Mouse (Mus musculus): Measurements from ENCODE around the gene Rpl7l1. TPM values are rescaled to one million over a fixed set of nuclear protein-coding genes. Genes with fewer than 3 reads are reported as not detected.
A peak's percentile ranks its signal among the peaks of the same experiment; 100 is the strongest.

Rpl7l1 gene
- polyA plus RNA-seq, 1 experiment from 2014 or later: 78.4 TPM

GRCm38 (mm10) chr17:46735287-46735686, 47.2 kb downstream of the Rpl7l1 start:
- no peak overlapping the region for H3K9ac ChIP-seq (ENCODE audit: low read depth, low read length)
- H3K4me1 ChIP-seq (ENCODE audit: control insufficient read depth, insufficient read depth, low read length): no peaks in the 10 kb centered on the region
- no peaks in the 10 kb centered on the region for H3K9me3 ChIP-seq (replicated peaks; ENCODE audit: control insufficient read depth, low read length, poor library complexity, severe bottlenecking)
- no peak for ATAC-seq
- WGBS: 88% methylated on average over 7 of the region's 7 CpGs
- no peak overlapping the region for H3K4me3 ChIP-seq (ENCODE audit: low read depth, low read length)
- no peak overlapping the region for H3K27ac ChIP-seq (ENCODE audit: low read length)
- no peak overlapping the region for H3K4me2 ChIP-seq (ENCODE audit: low read length)
- no peaks in the 10 kb centered on the region; the same call in none of the 2 replicates for H3K36me3 ChIP-seq (ENCODE audit: control insufficient read depth, insufficient read depth, low read length)
- H3K27me3 ChIP-seq (ENCODE audit: control insufficient read depth, insufficient read depth, low read depth, low read length): no peaks in the 10 kb centered on the region

- no peak overlapping the region for H3K4me3 ChIP-seq (ENCODE audit: low read depth, low read length)
- no peaks in the 10 kb centered on the region for H3K9me3 ChIP-seq (replicated peaks; ENCODE audit: control insufficient read depth, low read length, poor library complexity, severe bottlenecking)
- no peaks in the 10 kb centered on the region; the same call in none of the 2 replicates for H3K36me3 ChIP-seq (ENCODE audit: control insufficient read depth, insufficient read depth, low read length)
- no peak overlapping the region for H3K9ac ChIP-seq (ENCODE audit: low read depth, low read length)
- H3K4me2 ChIP-seq (ENCODE audit: low read length): no peak overlapping the region
- H3K4me1 ChIP-seq (ENCODE audit: control insufficient read depth, insufficient read depth, low read length): no peaks in the 10 kb centered on the region
- H3K27ac ChIP-seq (ENCODE audit: low read length): no peak overlapping the region
- peaks cover 1% of the 10 kb centered on the region; the same call in 1 of the 2 replicates for H3K27me3 ChIP-seq (ENCODE audit: control insufficient read depth, insufficient read depth, low read depth, low read length)
- no peak for ATAC-seq
- WGBS: 87% methylated on average over 3 of the region's 3 CpGs
Observed at GRCm38 (mm10) chr17:46734055-46734454, 48.4 kb downstream of the Rpl7l1 start.

- no peaks in the 10 kb centered on the region for H3K9me3 ChIP-seq (replicated peaks; ENCODE audit: control insufficient read depth, low read length, poor library complexity, severe bottlenecking)
- no peak within 1 kb of the TSS for H3K27ac ChIP-seq (ENCODE audit: low read length)
- no peak within 1 kb of the TSS for H3K4me3 ChIP-seq (ENCODE audit: low read depth, low read length)
- H3K27me3 ChIP-seq (ENCODE audit: control insufficient read depth, insufficient read depth, low read depth, low read length): peaks cover 2% of the 10 kb centered on the region; the same call in 1 of the 2 replicates
- 0 out of 2 replicates have a peak within 1 kb of the TSS, but pooled peaks have one; percentile 27 for H3K9ac ChIP-seq (ENCODE audit: low read depth, low read length)
- peak; percentile 37; the same call in 1 of the 2 replicates for ATAC-seq
- peaks cover 4% of the 10 kb centered on the region; the same call in 1 of the 2 replicates for H3K36me3 ChIP-seq (ENCODE audit: control insufficient read depth, insufficient read depth, low read length)
- H3K4me2 ChIP-seq (ENCODE audit: low read length): no peak within 1 kb of the TSS
- WGBS: 17% methylated on average over 24 of the region's 24 CpGs
- no peaks in the 10 kb centered on the region for H3K4me1 ChIP-seq (ENCODE audit: control insufficient read depth, insufficient read depth, low read length)
Observed at GRCm38 (mm10) chr17:46728904-46729318, 53.6 kb downstream of the Rpl7l1 start, which contains the start of gene Gnmt. Gene Gnmt, minus strand, starts transcription at chr17:46729168.

- H3K9ac ChIP-seq (ENCODE audit: low read depth, low read length): 0 out of 2 replicates have a peak overlapping the region, but pooled peaks have one; percentile 27
- no peak overlapping the region for H3K4me3 ChIP-seq (ENCODE audit: low read depth, low read length)
- WGBS: 55% methylated on average over 11 of the region's 11 CpGs
- no peaks in the 10 kb centered on the region for H3K9me3 ChIP-seq (replicated peaks; ENCODE audit: control insufficient read depth, low read length, poor library complexity, severe bottlenecking)
- peaks cover 4% of the 10 kb centered on the region; the same call in 1 of the 2 replicates for H3K36me3 ChIP-seq (ENCODE audit: control insufficient read depth, insufficient read depth, low read length)
- no peaks in the 10 kb centered on the region for H3K4me1 ChIP-seq (ENCODE audit: control insufficient read depth, insufficient read depth, low read length)
- no peak overlapping the region for H3K4me2 ChIP-seq (ENCODE audit: low read length)
- ATAC-seq: no peak
- peaks cover 2% of the 10 kb centered on the region; the same call in 1 of the 2 replicates for H3K27me3 ChIP-seq (ENCODE audit: control insufficient read depth, insufficient read depth, low read depth, low read length)
- H3K27ac ChIP-seq (ENCODE audit: low read length): no peak overlapping the region
Observed at GRCm38 (mm10) chr17:46728496-46728895, 54.0 kb downstream of the Rpl7l1 start.

GRCm38 (mm10) chr17:46728021-46728420, 54.5 kb downstream of the Rpl7l1 start:
- H3K36me3 ChIP-seq (ENCODE audit: control insufficient read depth, insufficient read depth, low read length): peaks cover 4% of the 10 kb centered on the region; the same call in 1 of the 2 replicates
- no peak overlapping the region for H3K9ac ChIP-seq (ENCODE audit: low read depth, low read length)
- no peak overlapping the region for H3K4me2 ChIP-seq (ENCODE audit: low read length)
- no peaks in the 10 kb centered on the region for H3K4me1 ChIP-seq (ENCODE audit: control insufficient read depth, insufficient read depth, low read length)
- no peak for ATAC-seq
- no peaks in the 10 kb centered on the region for H3K9me3 ChIP-seq (replicated peaks; ENCODE audit: control insufficient read depth, low read length, poor library complexity, severe bottlenecking)
- H3K27ac ChIP-seq (ENCODE audit: low read length): no peak overlapping the region
- 40% methylated on average over 6 of the region's 6 CpGs for WGBS
- peaks cover 2% of the 10 kb centered on the region; the same call in 1 of the 2 replicates for H3K27me3 ChIP-seq (ENCODE audit: control insufficient read depth, insufficient read depth, low read depth, low read length)
- no peak overlapping the region for H3K4me3 ChIP-seq (ENCODE audit: low read depth, low read length)

GRCm38 (mm10) chr17:46727271-46727670, 55.2 kb downstream of the Rpl7l1 start:
- no peak overlapping the region for H3K27ac ChIP-seq (ENCODE audit: low read length)
- no peak for ATAC-seq
- no peaks in the 10 kb centered on the region for H3K4me1 ChIP-seq (ENCODE audit: control insufficient read depth, insufficient read depth, low read length)
- 91% methylated on average over 11 of the region's 11 CpGs for WGBS
- H3K9ac ChIP-seq (ENCODE audit: low read depth, low read length): no peak overlapping the region
- no peak overlapping the region for H3K4me2 ChIP-seq (ENCODE audit: low read length)
- peaks cover 2% of the 10 kb centered on the region; the same call in 1 of the 2 replicates for H3K27me3 ChIP-seq (ENCODE audit: control insufficient read depth, insufficient read depth, low read depth, low read length)
- no peak overlapping the region for H3K4me3 ChIP-seq (ENCODE audit: low read depth, low read length)
- H3K36me3 ChIP-seq (ENCODE audit: control insufficient read depth, insufficient read depth, low read length): peaks cover 4% of the 10 kb centered on the region; the same call in 1 of the 2 replicates
- no peaks in the 10 kb centered on the region for H3K9me3 ChIP-seq (replicated peaks; ENCODE audit: control insufficient read depth, low read length, poor library complexity, severe bottlenecking)

- H3K4me2 ChIP-seq (ENCODE audit: low read length): no peak overlapping the region
- H3K4me3 ChIP-seq (ENCODE audit: low read depth, low read length): no peak overlapping the region
- no peak overlapping the region for H3K9ac ChIP-seq (ENCODE audit: low read depth, low read length)
- H3K4me1 ChIP-seq (ENCODE audit: control insufficient read depth, insufficient read depth, low read length): no peaks in the 10 kb centered on the region
- 94% methylated on average over 26 of the region's 26 CpGs for WGBS
- no peaks in the 10 kb centered on the region for H3K9me3 ChIP-seq (replicated peaks; ENCODE audit: control insufficient read depth, low read length, poor library complexity, severe bottlenecking)
- H3K36me3 ChIP-seq (ENCODE audit: control insufficient read depth, insufficient read depth, low read length): peaks cover 4% of the 10 kb centered on the region; the same call in 1 of the 2 replicates
- no peak overlapping the region for H3K27ac ChIP-seq (ENCODE audit: low read length)
- H3K27me3 ChIP-seq (ENCODE audit: control insufficient read depth, insufficient read depth, low read depth, low read length): peaks cover 2% of the 10 kb centered on the region; the same call in 1 of the 2 replicates
- ATAC-seq: no peak
Observed at GRCm38 (mm10) chr17:46725731-46726645, 56.5 kb downstream of the Rpl7l1 start.

GRCm38 (mm10) chr17:46725273-46725672, 57.2 kb downstream of the Rpl7l1 start:
- Histone ChIP-seq H3K9me3 (replicated peaks; ENCODE audit: control insufficient read depth, low read length, poor library complexity, severe bottlenecking) (no peaks in the 10 kb centered on the region), H3K9ac (ENCODE audit: low read depth, low read length) (no peak overlapping the region), H3K36me3 (ENCODE audit: control insufficient read depth, insufficient read depth, low read length) (peaks cover 6% of the 10 kb centered on the region; the same call in 1 of the 2 replicates), H3K4me1 (ENCODE audit: control insufficient read depth, insufficient read depth, low read length) (no peaks in the 10 kb centered on the region), H3K4me3 (ENCODE audit: low read depth, low read length) (no peak overlapping the region), H3K4me2 (ENCODE audit: low read length) (no peak overlapping the region), H3K27ac (ENCODE audit: low read length) (no peak overlapping the region), H3K27me3 (ENCODE audit: control insufficient read depth, insufficient read depth, low read depth, low read length) (peaks cover 2% of the 10 kb centered on the region; the same call in 1 of the 2 replicates)
- no peak for ATAC-seq
- 44% methylated on average over 9 of the region's 9 CpGs for WGBS
